Mouse (Mus musculus) urinary bladder, adult 2 months (tissue): ENCODE results near the gene Eif2ak1. TPM values are rescaled to one million over a fixed set of nuclear protein-coding genes. Genes with fewer than 3 reads are reported as not detected.
"Not testable (repeated sequence)": the region's sequence is repeated elsewhere in the genome, so short reads cannot be mapped to it uniquely, and the experiment has no call there.

Experiments used
- DNase-seq: peaks from one replicate; pipeline ENCODE4 v3.0.0; 2022; ENCODE audit warnings: low spot score
- polyA plus RNA-seq: library from polyadenylated mRNA; depleted of rRNA; stranded (reverse); fragments of >200 nt; gene quantifications from 2 replicates; pipeline ENCODE4 v1.2.3, GENCODE M21; 2012; rRNA removed

The Eif2ak1 gene
- polyA plus RNA-seq, result 15.2 and 18.9 TPM in 2 replicates

GRCm38 (mm10) chr5:143817116-143817930 is at the start of gene Eif2ak1:
Gene Eif2ak1 (plus strand): TSS chr5:143817788.
- DNase-seq, result peak; percentile 68

GRCm38 (mm10) chr5:143781951-143782350 is 35.6 kb upstream of the Eif2ak1 start:
- DNase-seq, result no peak

- DNase-seq, result no peak
Observed at GRCm38 (mm10) chr5:143785391-143785790, 32.2 kb upstream of the Eif2ak1 start.

- DNase-seq, result not testable (repeated sequence)
Observed at GRCm38 (mm10) chr5:143801216-143801615, 16.4 kb upstream of the Eif2ak1 start.

GRCm38 (mm10) chr5:143804056-143804765 is 13.4 kb upstream of the Eif2ak1 start:
- DNase-seq, result no peak

- no peak for DNase-seq
Observed at GRCm38 (mm10) chr5:143807268-143807667, 10.3 kb upstream of the Eif2ak1 start.

GRCm38 (mm10) chr5:143809421-143810090 is 8.0 kb upstream of the Eif2ak1 start:
- DNase-seq, result no peak

- no peak for DNase-seq
Observed at GRCm38 (mm10) chr5:143811653-143812052, 5.9 kb upstream of the Eif2ak1 start.

- no peak for DNase-seq
Observed at GRCm38 (mm10) chr5:143814626-143815025, 3.0 kb upstream of the Eif2ak1 start.

- DNase-seq, result no peak
Observed at GRCm38 (mm10) chr5:143817931-143818311, 333 bp downstream of the Eif2ak1 start.

- no peak for DNase-seq
Observed at GRCm38 (mm10) chr5:143818461-143818860, 873 bp downstream of the Eif2ak1 start.

- no peak for DNase-seq
Observed at GRCm38 (mm10) chr5:143818949-143819348, 1.4 kb downstream of the Eif2ak1 start.

- DNase-seq, result no peak
Observed at GRCm38 (mm10) chr5:143819906-143820660, 2.5 kb downstream of the Eif2ak1 start.

GRCm38 (mm10) chr5:143820820-143821219 is 3.2 kb downstream of the Eif2ak1 start:
- DNase-seq, result no peak

- DNase-seq, result no peak
Observed at GRCm38 (mm10) chr5:143871547-143872169, 54.1 kb downstream of the Eif2ak1 start.

GRCm38 (mm10) chr5:143874571-143874970 is 57.0 kb downstream of the Eif2ak1 start:
- no peak for DNase-seq

- DNase-seq, result no peak
Observed at GRCm38 (mm10) chr5:143885274-143885673, 67.7 kb downstream of the Eif2ak1 start.

GRCm38 (mm10) chr5:143890741-143891140 is 73.2 kb downstream of the Eif2ak1 start:
- DNase-seq, result no peak

- DNase-seq, result no peak
Observed at GRCm38 (mm10) chr5:143892255-143892886, 74.8 kb downstream of the Eif2ak1 start.

GRCm38 (mm10) chr5:143893396-143893795 is 75.8 kb downstream of the Eif2ak1 start:
- peak; percentile 36 for DNase-seq
